Mouse (Mus musculus): ENCODE results near the gene Dhx9. TPM values are rescaled to one million over a fixed set of nuclear protein-coding genes. Genes with fewer than 3 reads are reported as not detected.
A peak's percentile ranks its signal among the peaks of the same experiment; 100 is the strongest.
"Not testable (repeated sequence)": the region's sequence is repeated elsewhere in the genome, so short reads cannot be mapped to it uniquely, and the experiment has no call there.

Gene Dhx9
- polyA plus RNA-seq, 1 experiment from 2014 or later: 26.3 TPM

DNA sequence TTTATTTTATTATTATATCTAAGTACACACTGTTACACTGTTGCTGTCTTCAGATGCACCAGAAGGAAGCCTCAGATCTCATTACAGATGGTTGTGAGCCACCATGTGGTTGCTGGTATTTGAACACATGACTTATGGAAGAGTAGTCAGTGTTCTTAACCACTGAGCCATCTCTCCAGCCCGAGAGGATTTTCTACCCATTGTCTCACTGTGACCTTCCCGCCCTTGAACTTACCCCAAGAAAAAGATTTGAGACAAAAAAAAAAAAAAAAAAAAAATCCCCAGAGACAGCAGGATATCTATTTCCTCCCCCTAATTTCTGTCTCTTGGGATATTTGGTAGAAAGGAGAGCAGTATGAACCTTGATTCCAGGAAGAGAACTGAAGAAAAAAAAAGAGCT lies 2.1 kb upstream of the Dhx9 start:
- H3K36me3 ChIP-seq (ENCODE audit: control insufficient read depth, insufficient read depth, low read length): no peaks in the 10 kb centered on the region
- 61% methylated on average over 2 of the region's 2 CpGs for WGBS
- H3K9ac ChIP-seq (ENCODE audit: low read length): no peak overlapping the region
- no peak overlapping the region for H3K4me3 ChIP-seq (ENCODE audit: low read length)
- H3K9me3 ChIP-seq (ENCODE audit: control insufficient read depth, low read length): no peaks in the 10 kb centered on the region
- no peak overlapping the region for H3K27ac ChIP-seq (ENCODE audit: low read length)
- no peak overlapping the region for H3K4me2 ChIP-seq (ENCODE audit: low read depth, low read length)
- H3K27me3 ChIP-seq (ENCODE audit: control insufficient read depth, insufficient read depth, low read depth, low read length): no peaks in the 10 kb centered on the region
- no peak for ATAC-seq (ENCODE audit: low read depth)
- H3K4me1 ChIP-seq (replicated peaks; ENCODE audit: control insufficient read depth, insufficient read depth, low read length): peaks cover 13% of the 10 kb centered on the region

DNA sequence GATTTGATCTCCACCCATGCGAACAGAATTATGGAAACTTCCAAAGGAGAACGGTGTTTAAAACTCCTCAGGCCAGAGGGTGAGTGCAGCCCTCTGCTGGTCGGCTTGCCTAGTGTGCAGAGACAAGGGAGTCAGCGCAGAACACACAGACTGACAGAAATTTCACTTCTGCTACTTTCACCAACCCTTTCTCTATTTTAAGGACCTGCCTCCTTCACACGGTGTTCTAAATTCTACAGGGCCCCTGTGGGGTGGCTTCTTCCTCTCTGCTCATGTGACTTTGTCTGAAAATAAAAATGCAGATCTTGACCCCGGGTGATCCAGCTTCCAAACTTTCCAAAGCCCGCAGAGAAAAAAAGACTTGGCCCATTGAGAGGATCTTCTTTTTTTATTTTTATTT lies 1.7 kb upstream of the Dhx9 start:
- H3K4me3 ChIP-seq (ENCODE audit: low read length): no peak overlapping the region
- 49% methylated on average over 7 of the region's 7 CpGs for WGBS
- H3K27me3 ChIP-seq (ENCODE audit: control insufficient read depth, insufficient read depth, low read depth, low read length): no peaks in the 10 kb centered on the region
- no peak for ATAC-seq (ENCODE audit: low read depth)
- H3K9me3 ChIP-seq (ENCODE audit: control insufficient read depth, low read length): no peaks in the 10 kb centered on the region
- peaks cover 16% of the 10 kb centered on the region for H3K4me1 ChIP-seq (replicated peaks; ENCODE audit: control insufficient read depth, insufficient read depth, low read length)
- H3K27ac ChIP-seq (ENCODE audit: low read length): no peak overlapping the region
- H3K36me3 ChIP-seq (ENCODE audit: control insufficient read depth, insufficient read depth, low read length): no peaks in the 10 kb centered on the region
- no peak overlapping the region for H3K9ac ChIP-seq (ENCODE audit: low read length)
- H3K4me2 ChIP-seq (ENCODE audit: low read depth, low read length): no peak overlapping the region

- Histone ChIP-seq H3K4me2 (ENCODE audit: low read depth, low read length) (peak overlapping the region; percentile 86), H3K36me3 (ENCODE audit: control insufficient read depth, insufficient read depth, low read length) (peaks cover 9% of the 10 kb centered on the region), H3K4me1 (replicated peaks; ENCODE audit: control insufficient read depth, insufficient read depth, low read length) (peaks cover 22% of the 10 kb centered on the region), H3K4me3 (ENCODE audit: low read length) (peak overlapping the region; percentile 100), H3K9ac (ENCODE audit: low read length) (peak overlapping the region; percentile 99), H3K27ac (ENCODE audit: low read length) (peak overlapping the region; percentile 85), H3K27me3 (ENCODE audit: control insufficient read depth, insufficient read depth, low read depth, low read length) (no peaks in the 10 kb centered on the region), H3K9me3 (ENCODE audit: control insufficient read depth, low read length) (no peaks in the 10 kb centered on the region)
- ATAC-seq (ENCODE audit: low read depth): peak; percentile 77
- under 1% methylated on average over 47 of the region's 64 CpGs for WGBS
Measured at GRCm38 (mm10) chr1:153486767-153487499, 527 bp downstream of the Dhx9 start.

- H3K27ac ChIP-seq (ENCODE audit: low read length); H3K9me3 ChIP-seq (ENCODE audit: control insufficient read depth, low read length); H3K27me3 ChIP-seq (ENCODE audit: control insufficient read depth, insufficient read depth, low read depth, low read length); ATAC-seq (ENCODE audit: low read depth): not testable (repeated sequence)
- WGBS: 2% methylated on average over 6 of the region's 6 CpGs
- H3K4me2 ChIP-seq (ENCODE audit: low read depth, low read length): peak overlapping the region; percentile 86
- peak overlapping the region; percentile 99 for H3K9ac ChIP-seq (ENCODE audit: low read length)
- peaks cover 15% of the 10 kb centered on the region for H3K36me3 ChIP-seq (ENCODE audit: control insufficient read depth, insufficient read depth, low read length)
- peak overlapping the region; percentile 100 for H3K4me3 ChIP-seq (ENCODE audit: low read length)
- H3K4me1 ChIP-seq (replicated peaks; ENCODE audit: control insufficient read depth, insufficient read depth, low read length): peaks cover 22% of the 10 kb centered on the region
Measured at GRCm38 (mm10) chr1:153486120-153486519, 1.3 kb downstream of the Dhx9 start.

- Histone ChIP-seq H3K4me1 (replicated peaks; ENCODE audit: control insufficient read depth, insufficient read depth, low read length) (peaks cover 22% of the 10 kb centered on the region), H3K9me3 (ENCODE audit: control insufficient read depth, low read length) (no peaks in the 10 kb centered on the region), H3K27ac (ENCODE audit: low read length) (no peak overlapping the region), H3K4me2 (ENCODE audit: low read depth, low read length) (peak overlapping the region; percentile 86), H3K27me3 (ENCODE audit: control insufficient read depth, insufficient read depth, low read depth, low read length) (no peaks in the 10 kb centered on the region), H3K36me3 (ENCODE audit: control insufficient read depth, insufficient read depth, low read length) (peaks cover 23% of the 10 kb centered on the region), H3K9ac (ENCODE audit: low read length) (peak overlapping the region; percentile 32), H3K4me3 (ENCODE audit: low read length) (peak overlapping the region; percentile 42)
- WGBS: 37% methylated on average over 2 of the region's 2 CpGs
- ATAC-seq (ENCODE audit: low read depth): no peak
Measured at GRCm38 (mm10) chr1:153485201-153485796, 2.2 kb downstream of the Dhx9 start.

- H3K9me3 ChIP-seq (ENCODE audit: control insufficient read depth, low read length): no peaks in the 10 kb centered on the region
- peak; percentile 66 for ATAC-seq (ENCODE audit: low read depth)
- H3K27me3 ChIP-seq (ENCODE audit: control insufficient read depth, insufficient read depth, low read depth, low read length): no peaks in the 10 kb centered on the region
- no peak overlapping the region for H3K9ac ChIP-seq (ENCODE audit: low read length)
- 59% methylated on average over 1 of the region's 1 CpGs for WGBS
- H3K27ac ChIP-seq (ENCODE audit: low read length): no peak overlapping the region
- H3K4me3 ChIP-seq (ENCODE audit: low read length): no peak overlapping the region
- H3K4me1 ChIP-seq (replicated peaks; ENCODE audit: control insufficient read depth, insufficient read depth, low read length): peaks cover 20% of the 10 kb centered on the region
- H3K36me3 ChIP-seq (ENCODE audit: control insufficient read depth, insufficient read depth, low read length): peaks cover 45% of the 10 kb centered on the region
- no peak overlapping the region for H3K4me2 ChIP-seq (ENCODE audit: low read depth, low read length)
Measured at GRCm38 (mm10) chr1:153481025-153481412, 6.4 kb downstream of the Dhx9 start.

DNA sequence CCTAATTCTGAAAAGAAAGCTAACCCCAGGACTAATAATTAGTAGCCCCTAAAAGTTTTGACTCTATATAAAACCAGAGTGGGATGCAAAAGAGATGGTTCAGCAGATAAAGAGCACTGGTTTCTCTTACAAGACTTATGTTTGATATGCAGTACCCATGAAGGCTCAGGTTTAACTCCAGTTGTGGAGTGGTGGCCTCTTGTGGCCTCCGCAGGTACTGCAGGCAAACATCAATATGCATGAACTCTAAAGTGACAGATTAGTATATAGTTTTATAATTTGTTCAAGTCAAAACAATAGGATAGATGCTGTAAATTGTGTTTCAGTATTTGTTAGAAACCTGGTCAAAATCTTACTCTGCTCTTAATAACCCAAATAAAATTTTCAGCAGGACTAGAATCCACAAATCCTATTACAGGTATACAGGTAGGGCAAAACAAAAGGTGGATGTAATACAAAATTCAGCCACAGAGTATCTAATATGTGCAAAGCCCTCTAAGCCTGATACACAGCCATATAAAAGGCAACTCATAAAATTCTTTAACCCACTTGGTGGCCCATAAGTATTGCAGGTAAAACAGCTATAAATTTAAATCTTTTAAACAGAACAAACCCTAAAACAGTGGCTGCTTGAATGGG lies 7.0 kb downstream of the Dhx9 start:
- no peak overlapping the region for H3K9ac ChIP-seq (ENCODE audit: low read length)

GRCm38 (mm10) chr1:153479296-153479695 lies 8.2 kb downstream of the Dhx9 start:
- no peaks in the 10 kb centered on the region for H3K27me3 ChIP-seq (ENCODE audit: control insufficient read depth, insufficient read depth, low read depth, low read length)
- H3K9me3 ChIP-seq (ENCODE audit: control insufficient read depth, low read length): no peaks in the 10 kb centered on the region
- H3K4me1 ChIP-seq (replicated peaks; ENCODE audit: control insufficient read depth, insufficient read depth, low read length): peaks cover 7% of the 10 kb centered on the region
- no peak overlapping the region for H3K27ac ChIP-seq (ENCODE audit: low read length)
- H3K36me3 ChIP-seq (ENCODE audit: control insufficient read depth, insufficient read depth, low read length): peaks cover 54% of the 10 kb centered on the region
- ATAC-seq (ENCODE audit: low read depth): no peak
- no peak overlapping the region for H3K4me2 ChIP-seq (ENCODE audit: low read depth, low read length)
- no peak overlapping the region for H3K4me3 ChIP-seq (ENCODE audit: low read length)
- no peak overlapping the region for H3K9ac ChIP-seq (ENCODE audit: low read length)
- WGBS: 94% methylated on average over 1 of the region's 1 CpGs

More for the DNA sequence above, 7.0 kb downstream of the Dhx9 start:
- Histone ChIP-seq H3K4me1 (replicated peaks; ENCODE audit: control insufficient read depth, insufficient read depth, low read length) (peaks cover 19% of the 10 kb centered on the region), H3K9me3 (ENCODE audit: control insufficient read depth, low read length) (no peaks in the 10 kb centered on the region), H3K4me3 (ENCODE audit: low read length) (no peak overlapping the region), H3K36me3 (ENCODE audit: control insufficient read depth, insufficient read depth, low read length) (peaks cover 46% of the 10 kb centered on the region), H3K4me2 (ENCODE audit: low read depth, low read length) (no peak overlapping the region), H3K27me3 (ENCODE audit: control insufficient read depth, insufficient read depth, low read depth, low read length) (no peaks in the 10 kb centered on the region), H3K27ac (ENCODE audit: low read length) (no peak overlapping the region)
- 26% methylated on average over 1 of the region's 1 CpGs for WGBS
- ATAC-seq (ENCODE audit: low read depth): no peak

GRCm38 (mm10) chr1:153461796-153462195 lies 25.7 kb downstream of the Dhx9 start:
- H3K4me2 ChIP-seq (ENCODE audit: low read depth, low read length): no peak overlapping the region
- no peaks in the 10 kb centered on the region for H3K9me3 ChIP-seq (ENCODE audit: control insufficient read depth, low read length)
- H3K36me3 ChIP-seq (ENCODE audit: control insufficient read depth, insufficient read depth, low read length): peaks cover 56% of the 10 kb centered on the region
- no peaks in the 10 kb centered on the region for H3K27me3 ChIP-seq (ENCODE audit: control insufficient read depth, insufficient read depth, low read depth, low read length)
- H3K4me3 ChIP-seq (ENCODE audit: low read length): no peak overlapping the region
- H3K9ac ChIP-seq (ENCODE audit: low read length): no peak overlapping the region
- ATAC-seq (ENCODE audit: low read depth): no peak
- no peaks in the 10 kb centered on the region for H3K4me1 ChIP-seq (replicated peaks; ENCODE audit: control insufficient read depth, insufficient read depth, low read length)
- WGBS: 82% methylated on average over 1 of the region's 1 CpGs
- H3K27ac ChIP-seq (ENCODE audit: low read length): no peak overlapping the region
